Mouse (Mus musculus): ENCODE measurements around the gene Lmnb2.

- TF ChIP-seq CTCF (IDR thresholded peaks at IDR 0.05; ENCODE audit: low read depth) (no peak), EP300 (IDR thresholded peaks at IDR 0.05; ENCODE audit: low read depth) (no peak)
Measured at GRCm38 (mm10) chr10:80935241-80935640, 17.2 kb upstream of the Lmnb2 start.

Data from liver, embryonic 14.5 days (tissue).